Mouse (Mus musculus): ENCODE measurements at regions not wholly inside any gene's neighbourhood (a gene's known extent, or its start where the extent isn't known, plus 50 kb on each side); places are given as distances from the start of the nearest gene placed in this dataset.

DNA sequence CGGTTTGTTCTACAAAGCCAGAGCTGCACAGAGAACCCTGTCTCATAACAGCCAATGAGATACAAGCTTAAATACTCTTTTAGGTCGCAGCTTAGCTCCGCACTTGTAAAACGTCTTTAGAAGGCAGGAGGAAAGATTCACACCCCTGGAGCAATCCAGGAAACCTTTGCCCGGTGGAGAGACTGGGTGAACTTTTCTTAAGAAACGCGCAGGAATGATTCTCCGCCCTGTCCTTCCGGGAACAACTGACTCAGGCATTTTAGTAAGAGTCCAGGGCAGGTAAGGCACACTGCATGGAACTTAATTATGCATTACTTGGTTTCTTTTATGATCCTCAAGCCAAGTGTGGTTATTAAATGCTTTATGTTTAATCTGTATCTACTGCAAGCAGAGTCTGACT, 70.0 kb upstream of the Ralgps2 start:
- Histone ChIP-seq H3K27ac (no peak overlapping the region), H3K27me3 (no peaks in the 10 kb centered on the region), H3K4me3 (no peak overlapping the region), H3K4me2 (replicated peaks) (no peak overlapping the region), H3K9ac (no peak overlapping the region), H3K4me1 (no peaks in the 10 kb centered on the region), H3K9me3 (no peaks in the 10 kb centered on the region), H3K36me3 (no peaks in the 10 kb centered on the region)
- ATAC-seq (ENCODE audit: insufficient number of reproducible peaks, insufficient read depth, low FRiP score, low TSS enrichment) = no peak
- WGBS = 74% methylated on average over 9 of the region's 9 CpGs

DNA sequence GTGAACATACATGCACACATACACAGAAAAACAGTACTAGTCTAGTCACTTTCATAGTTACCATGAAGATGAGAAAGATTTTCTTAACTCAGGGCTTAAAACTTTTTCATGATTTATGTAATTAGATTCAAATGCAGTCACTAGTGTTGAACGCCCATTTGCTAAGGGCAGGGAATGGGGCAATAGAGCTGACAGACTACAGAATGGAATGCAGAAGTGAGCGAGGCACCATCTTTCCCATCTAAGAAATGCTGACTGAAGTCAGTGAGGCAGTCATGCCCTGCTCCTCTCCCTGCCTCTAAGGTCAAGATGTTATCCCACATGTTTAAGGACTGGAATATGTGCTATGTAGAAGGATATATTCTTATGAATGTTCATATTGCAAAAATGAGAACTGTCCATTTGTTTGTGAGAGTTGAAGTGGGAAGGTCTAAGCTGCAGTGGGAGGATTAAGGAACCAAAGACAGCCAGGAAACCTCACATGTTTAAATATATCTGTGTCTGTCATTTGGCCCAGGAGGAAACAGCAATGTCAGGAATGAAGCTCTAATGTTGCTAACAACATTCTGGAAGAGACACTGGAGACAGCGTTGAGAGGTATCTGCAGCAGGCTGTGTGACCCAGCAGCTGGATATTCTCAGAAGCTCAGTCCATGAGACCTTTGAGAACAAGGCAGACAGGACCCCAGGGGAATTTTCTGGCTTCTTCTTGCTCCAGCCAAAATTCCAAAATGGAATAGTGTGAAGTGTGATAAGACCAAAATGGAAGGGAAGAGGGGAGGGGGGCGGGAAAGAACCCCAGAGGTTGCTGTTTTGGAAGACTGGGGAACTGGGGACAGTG, 68.7 kb upstream of the Ralgps2 start:
- Histone ChIP-seq H3K27me3 (no peaks in the 10 kb centered on the region), H3K9ac (no peak overlapping the region), H3K9me3 (no peaks in the 10 kb centered on the region), H3K36me3 (no peaks in the 10 kb centered on the region), H3K4me3 (no peak overlapping the region), H3K4me2 (replicated peaks) (no peak overlapping the region), H3K27ac (no peak overlapping the region), H3K4me1 (no peaks in the 10 kb centered on the region)
- 81% methylated on average over 4 of the region's 4 CpGs for WGBS
- ATAC-seq (ENCODE audit: insufficient number of reproducible peaks, insufficient read depth, low FRiP score, low TSS enrichment) = no peak

DNA sequence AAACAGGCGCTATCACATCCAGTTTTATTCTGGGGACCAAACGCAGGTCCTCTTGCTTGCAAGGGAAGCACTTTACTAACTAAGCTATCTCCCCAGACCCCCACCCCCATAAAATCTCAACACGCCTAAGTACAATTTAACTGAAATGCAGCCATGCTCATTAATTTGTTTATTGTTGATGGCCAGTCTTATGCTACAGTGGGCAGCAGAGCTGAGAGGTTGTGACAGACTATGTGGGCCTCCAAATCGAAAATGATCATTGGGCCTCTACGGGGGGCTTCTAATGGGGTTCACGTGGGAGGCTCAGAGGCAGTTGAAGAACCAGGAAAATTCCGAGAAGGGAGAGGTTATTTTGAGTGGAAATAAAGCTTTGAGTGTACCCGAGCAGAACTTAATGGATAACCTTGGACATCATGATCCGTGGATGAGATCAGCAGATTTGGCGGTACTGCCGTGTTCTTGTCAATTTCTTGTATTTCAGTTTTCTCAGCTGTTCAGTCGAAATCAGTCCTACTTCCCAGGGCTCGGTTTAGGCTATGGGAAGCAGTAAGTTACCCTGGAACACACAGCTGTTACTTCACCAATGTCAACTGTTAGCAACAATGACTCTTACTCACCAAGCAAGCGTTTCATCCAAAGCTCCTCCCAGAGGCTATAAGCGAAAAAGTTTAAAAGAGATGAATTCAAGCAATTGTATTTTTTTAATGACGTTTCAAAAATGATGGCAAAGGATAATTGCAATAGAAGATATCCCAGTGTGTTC, 65.1 kb upstream of the Ralgps2 start:
- H3K4me2 ChIP-seq (replicated peaks) = no peak overlapping the region

DNA sequence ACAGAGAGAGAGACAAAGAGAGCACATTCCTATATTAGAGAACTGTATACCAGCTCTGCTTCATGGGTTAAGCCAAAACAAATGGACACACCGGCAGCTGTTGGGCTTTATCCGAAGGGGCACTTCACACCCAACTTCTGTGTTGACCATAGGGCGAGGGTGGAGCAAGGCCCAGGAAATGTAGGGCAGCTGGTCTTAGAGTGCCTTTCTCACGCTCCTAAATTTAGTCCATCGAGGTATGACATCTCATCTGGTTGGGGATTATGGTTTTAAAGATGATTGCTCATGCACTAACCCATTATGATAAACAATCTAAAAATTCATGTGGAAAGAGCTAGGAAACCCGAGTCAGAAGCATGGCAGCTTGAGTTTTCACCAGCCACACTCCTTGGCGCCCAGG, 63.6 kb upstream of the Ralgps2 start:
- Histone ChIP-seq H3K27ac (no peak overlapping the region), H3K4me2 (replicated peaks) (no peak overlapping the region), H3K9ac (no peak overlapping the region), H3K4me3 (no peak overlapping the region), H3K27me3 (no peaks in the 10 kb centered on the region), H3K4me1 (peaks cover 7% of the 10 kb centered on the region; the same call in 1 of the 2 replicates), H3K36me3 (no peaks in the 10 kb centered on the region), H3K9me3 (no peaks in the 10 kb centered on the region)
- ATAC-seq (ENCODE audit: insufficient number of reproducible peaks, insufficient read depth, low FRiP score, low TSS enrichment) = no peak
- WGBS = 82% methylated on average over 7 of the region's 7 CpGs

More for the DNA sequence above, 65.1 kb upstream of the Ralgps2 start:
- H3K36me3 ChIP-seq = no peaks in the 10 kb centered on the region
- no peak overlapping the region for H3K4me3 ChIP-seq
- no peak overlapping the region for H3K27ac ChIP-seq
- no peak overlapping the region for H3K9ac ChIP-seq
- H3K4me1 ChIP-seq = peaks cover 6% of the 10 kb centered on the region; the same call in 1 of the 2 replicates
- H3K27me3 ChIP-seq = no peaks in the 10 kb centered on the region
- 85% methylated on average over 16 of the region's 16 CpGs for WGBS
- no peak for ATAC-seq (ENCODE audit: insufficient number of reproducible peaks, insufficient read depth, low FRiP score, low TSS enrichment)
- no peaks in the 10 kb centered on the region for H3K9me3 ChIP-seq

DNA sequence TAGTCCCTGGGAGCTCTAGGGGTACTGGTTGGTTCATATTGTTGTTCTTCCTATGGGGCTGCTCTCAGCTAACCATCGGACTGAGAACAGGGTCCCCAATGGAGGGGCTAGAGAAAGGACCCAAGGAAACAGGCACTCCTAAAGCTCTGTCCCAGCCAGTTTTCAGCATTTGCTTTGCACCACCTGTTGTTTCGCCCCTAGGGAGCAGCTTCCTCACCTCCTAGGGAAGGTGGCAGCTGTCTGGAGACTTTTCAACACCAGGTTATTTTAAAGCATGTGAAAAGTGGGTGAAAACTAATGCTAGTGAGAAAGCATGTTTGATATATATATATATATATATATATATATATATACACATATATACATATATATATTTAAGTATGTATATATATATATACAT, 62.8 kb upstream of the Ralgps2 start:
- WGBS = 79% methylated on average over 2 of the region's 2 CpGs
- Histone ChIP-seq H3K4me2 (replicated peaks) (no peak overlapping the region), H3K36me3 (no peaks in the 10 kb centered on the region), H3K9me3 (no peaks in the 10 kb centered on the region), H3K9ac (no peak overlapping the region), H3K4me1 (peaks cover 11% of the 10 kb centered on the region; the same call in 1 of the 2 replicates), H3K27ac (no peak overlapping the region), H3K4me3 (no peak overlapping the region), H3K27me3 (no peaks in the 10 kb centered on the region)
- no peak for ATAC-seq (ENCODE audit: insufficient number of reproducible peaks, insufficient read depth, low FRiP score, low TSS enrichment)

DNA sequence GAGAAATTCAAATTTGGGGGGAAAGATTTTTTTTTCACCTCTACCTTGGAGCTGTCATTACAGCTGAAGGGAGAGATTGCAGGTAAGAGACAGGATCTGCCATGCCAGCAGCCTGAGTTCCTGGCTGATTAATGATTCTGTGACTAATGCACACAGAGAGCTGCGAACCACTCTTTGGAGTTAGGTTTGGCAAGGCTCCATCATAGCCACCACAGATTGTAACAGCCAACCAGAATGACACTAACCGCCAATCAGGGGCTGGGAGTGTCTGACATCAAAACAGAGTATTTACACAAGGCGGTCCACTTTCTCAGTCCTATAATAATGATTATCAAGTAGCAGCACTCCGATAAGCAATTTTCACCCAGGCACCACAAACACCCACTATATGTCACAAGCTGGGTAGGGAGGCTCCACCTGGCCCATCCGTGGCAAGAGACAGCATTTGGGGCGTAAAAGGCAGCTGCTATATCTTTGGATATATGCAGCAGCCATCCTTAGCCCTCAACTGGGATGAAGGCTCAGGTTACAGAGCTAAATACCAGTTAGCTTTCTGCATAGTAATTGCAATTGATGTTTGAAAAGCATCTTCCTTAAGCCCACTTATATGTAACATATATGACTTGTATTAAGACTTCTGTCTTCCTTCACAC, 61.7 kb upstream of the Ralgps2 start:
- Histone ChIP-seq H3K4me3 (no peak overlapping the region), H3K9ac (no peak overlapping the region), H3K4me1 (peaks cover 14% of the 10 kb centered on the region; the same call in 1 of the 2 replicates), H3K9me3 (no peaks in the 10 kb centered on the region), H3K27ac (no peak overlapping the region), H3K4me2 (replicated peaks) (no peak overlapping the region), H3K36me3 (no peaks in the 10 kb centered on the region), H3K27me3 (no peaks in the 10 kb centered on the region)
- ATAC-seq (ENCODE audit: insufficient number of reproducible peaks, insufficient read depth, low FRiP score, low TSS enrichment) = no peak
- 76% methylated on average over 6 of the region's 6 CpGs for WGBS

DNA sequence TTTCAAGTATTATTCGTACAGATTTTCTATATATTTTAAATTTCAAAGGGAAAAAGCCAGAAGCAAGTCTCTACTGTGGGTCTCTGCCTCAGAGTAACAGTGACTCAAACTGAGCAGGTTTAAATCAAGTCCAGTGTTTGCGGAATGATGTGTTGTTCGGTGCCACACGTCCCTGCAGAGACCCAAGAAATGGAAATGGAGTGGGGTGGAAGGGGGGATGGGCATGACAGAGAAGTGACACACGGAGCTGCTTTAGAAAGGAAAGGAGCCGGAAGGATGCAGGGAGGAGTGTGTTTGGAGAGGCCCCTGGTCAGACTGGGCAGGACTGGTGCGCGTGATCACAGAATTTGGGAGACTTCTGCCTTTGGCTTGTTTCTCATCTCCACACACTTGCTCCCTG, 60.5 kb upstream of the Ralgps2 start:
- Histone ChIP-seq H3K4me3 (no peak overlapping the region), H3K27me3 (no peaks in the 10 kb centered on the region), H3K4me2 (replicated peaks) (no peak overlapping the region), H3K9me3 (no peaks in the 10 kb centered on the region), H3K9ac (no peak overlapping the region), H3K4me1 (peaks cover 14% of the 10 kb centered on the region; the same call in 1 of the 2 replicates), H3K36me3 (no peaks in the 10 kb centered on the region), H3K27ac (no peak overlapping the region)
- no peak for ATAC-seq (ENCODE audit: insufficient number of reproducible peaks, insufficient read depth, low FRiP score, low TSS enrichment)
- 38% methylated on average over 8 of the region's 8 CpGs for WGBS

DNA sequence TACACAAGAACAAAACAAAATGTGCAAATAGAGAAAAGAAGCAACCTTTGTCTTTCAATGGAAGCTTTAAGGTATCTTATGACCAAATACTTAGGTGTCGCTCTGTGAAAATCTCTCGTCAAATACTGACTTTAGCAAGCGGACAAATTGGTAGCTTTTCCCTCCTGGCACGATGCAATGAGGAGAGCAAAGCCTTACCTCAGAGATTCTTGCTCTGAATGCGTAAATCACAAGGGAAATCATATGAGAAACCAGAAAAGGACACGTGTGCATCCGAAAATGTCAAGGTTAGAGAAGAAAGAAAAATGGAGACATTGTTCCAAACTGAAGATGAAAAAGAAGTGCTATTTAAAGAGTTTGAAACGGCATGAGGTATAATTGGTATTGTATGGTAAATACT, 59.8 kb upstream of the Ralgps2 start:
- H3K9me3 ChIP-seq = no peaks in the 10 kb centered on the region
- H3K4me2 ChIP-seq (replicated peaks) = no peak overlapping the region
- no peak overlapping the region for H3K4me3 ChIP-seq
- peaks cover 14% of the 10 kb centered on the region; the same call in 1 of the 2 replicates for H3K4me1 ChIP-seq
- no peak overlapping the region for H3K9ac ChIP-seq
- WGBS = 72% methylated on average over 8 of the region's 8 CpGs
- H3K27me3 ChIP-seq = no peaks in the 10 kb centered on the region
- no peak overlapping the region for H3K27ac ChIP-seq
- no peaks in the 10 kb centered on the region for H3K36me3 ChIP-seq
- ATAC-seq (ENCODE audit: insufficient number of reproducible peaks, insufficient read depth, low FRiP score, low TSS enrichment) = no peak

DNA sequence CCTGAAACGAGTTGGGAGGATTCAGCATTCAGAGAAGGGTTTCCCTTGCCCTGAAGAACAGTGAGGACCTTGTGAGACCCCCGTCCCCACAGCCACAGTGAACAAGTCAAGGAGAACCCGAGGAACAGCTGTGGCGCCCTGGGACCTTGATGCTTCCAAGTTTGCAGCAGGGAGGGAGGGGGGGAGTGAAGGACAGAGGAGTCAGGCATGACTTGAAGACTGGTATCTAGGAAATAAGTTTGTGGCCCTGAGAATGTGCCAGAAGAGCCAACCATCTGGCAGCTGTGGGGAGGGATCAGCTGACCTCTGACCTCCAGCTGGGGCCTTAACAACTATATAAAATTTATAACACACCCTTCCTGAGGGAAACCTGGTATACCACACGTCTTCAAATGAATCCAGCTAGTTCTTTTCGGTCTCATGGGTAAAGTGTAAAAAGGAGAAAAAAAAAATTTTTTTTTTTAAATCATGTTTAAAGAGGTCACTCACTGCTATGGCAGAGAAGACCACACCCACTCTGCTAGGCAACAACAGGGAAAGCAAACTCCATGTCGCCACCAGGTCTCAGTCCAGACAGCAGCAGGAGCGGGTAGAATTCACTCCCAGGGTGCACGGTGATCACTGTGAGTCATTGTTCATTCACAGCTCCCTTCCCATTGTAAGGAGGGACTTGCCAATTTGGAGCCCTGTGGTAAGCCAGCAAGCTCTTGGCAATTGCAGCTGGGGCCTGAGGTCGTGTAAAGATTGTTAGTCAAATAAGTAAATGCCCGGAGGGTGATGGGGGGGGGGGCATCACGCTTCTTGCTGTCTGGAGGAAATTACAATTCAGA, 58.3 kb upstream of the Ralgps2 start:
- H3K4me3 ChIP-seq = no peak overlapping the region
- H3K27me3 ChIP-seq = no peaks in the 10 kb centered on the region
- no peak overlapping the region for H3K27ac ChIP-seq
- 41% methylated on average over 12 of the region's 12 CpGs for whole genome bisulfite sequencing
- ATAC-seq (ENCODE audit: insufficient number of reproducible peaks, insufficient read depth, low FRiP score, low TSS enrichment) = no peak; the same call in 1 of the 2 replicates
- no peak overlapping the region for H3K4me2 ChIP-seq (replicated peaks)
- no peaks in the 10 kb centered on the region for H3K9me3 ChIP-seq
- no peaks in the 10 kb centered on the region for H3K36me3 ChIP-seq
- peaks cover 14% of the 10 kb centered on the region; the same call in 1 of the 2 replicates for H3K4me1 ChIP-seq
- H3K9ac ChIP-seq = no peak overlapping the region

DNA sequence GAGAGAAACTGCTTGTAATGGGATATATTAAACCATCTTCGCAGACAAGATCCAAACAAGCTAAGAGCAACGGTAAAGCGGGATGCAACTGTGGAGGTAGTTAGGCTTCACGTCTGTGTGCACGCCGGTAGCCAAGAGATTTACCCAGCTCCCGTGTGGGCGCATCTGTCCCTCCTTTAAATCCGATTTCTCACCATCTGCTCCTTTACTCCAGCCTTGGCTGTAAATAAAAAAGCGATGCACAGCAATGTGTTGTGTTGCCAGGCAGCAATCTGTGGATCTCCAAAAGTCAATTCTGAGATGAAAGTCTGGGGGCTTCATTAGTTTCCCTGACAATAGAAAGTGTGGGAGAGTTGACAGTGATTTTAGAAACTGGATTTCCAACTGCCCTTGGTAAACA, 57.6 kb upstream of the Ralgps2 start:
- Histone ChIP-seq H3K4me3 (no peak overlapping the region), H3K36me3 (no peaks in the 10 kb centered on the region), H3K27ac (no peak overlapping the region), H3K4me2 (replicated peaks) (no peak overlapping the region), H3K4me1 (peaks cover 14% of the 10 kb centered on the region; the same call in 1 of the 2 replicates), H3K27me3 (no peaks in the 10 kb centered on the region), H3K9me3 (no peaks in the 10 kb centered on the region), H3K9ac (no peak overlapping the region)
- WGBS = 90% methylated on average over 10 of the region's 10 CpGs
- no peak for ATAC-seq (ENCODE audit: insufficient number of reproducible peaks, insufficient read depth, low FRiP score, low TSS enrichment)
